Mouse (Mus musculus) CH12.LX (cell line): Measurements from ENCODE around the gene Vamp2. TPM values are rescaled to one million over a fixed set of nuclear protein-coding genes. Genes with fewer than 3 reads are reported as not detected.

Experiments
- DNase-seq: peaks from one replicate; pipeline ENCODE4 v3.0.0-alpha.2; 2013; ENCODE audit errors: extremely low read depth
- H3K27ac ChIP-seq: 2 replicates; pipeline ENCODE4 v1.5.1; 2012; ENCODE audit warnings: low read depth, mild to moderate bottlenecking, control low read depth, moderate library complexity; ENCODE audit not compliant: insufficient read depth
- H3K27me3 ChIP-seq: replicated peaks from 2 replicates; pipeline ENCODE3; 2012; ENCODE audit warnings: inconsistent platforms
- H3K36me3 ChIP-seq, 2 experiments: replicated peaks in 1 of 2; 2 replicates each; pipeline versions ENCODE3 to v1.6.1; 2012; ENCODE audit warnings: inconsistent platforms in 1 of 2, low read length in 1 of 2, mild to moderate bottlenecking in 1 of 2, mixed read lengths in 1 of 2, moderate library complexity in 1 of 2; ENCODE audit not compliant: control insufficient read depth in 1 of 2, insufficient read depth in 1 of 2
- H3K4me1 ChIP-seq, 2 experiments: 2 replicates each; pipeline ENCODE4 v1.6.1; 2012; ENCODE audit warnings: inconsistent platforms in 1 of 2, moderate library complexity in 1 of 2; ENCODE audit not compliant: insufficient read depth in 2 of 2, control insufficient read depth in 1 of 2
- H3K4me2 ChIP-seq: 2 replicates; pipeline ENCODE4 v1.6.1; 2012; ENCODE audit warnings: low read depth, mild to moderate bottlenecking, control low read depth; ENCODE audit not compliant: poor library complexity, insufficient read depth, severe bottlenecking
- H3K4me3 ChIP-seq, 3 experiments: fragments of 150-350 bp in 1 of 3; sonication (generic) in 1 of 3; replicated peaks in 1 of 3; 2 replicates each; pipeline versions ENCODE3 to v1.5.1; 2011 to 2012; ENCODE audit warnings: low read depth in 2 of 3, low read length in 2 of 3, mild to moderate bottlenecking in 2 of 3, moderate library complexity in 2 of 3, control low read depth in 1 of 3, improper control_type of control experiment in 1 of 3, inconsistent platforms in 1 of 3, mixed read lengths in 1 of 3; ENCODE audit not compliant: poor library complexity in 1 of 3
- H3K79me2 ChIP-seq: replicated peaks from 2 replicates; pipeline ENCODE4 v1.6.1; 2012; ENCODE audit warnings: mild to moderate bottlenecking, moderate library complexity; ENCODE audit not compliant: control insufficient read depth, poor library complexity, insufficient read depth, severe bottlenecking; ENCODE audit errors: extremely low read depth
- H3K9ac ChIP-seq: 2 replicates; pipeline ENCODE4 v1.6.1; 2012; ENCODE audit warnings: low read depth, mild to moderate bottlenecking, control low read depth, moderate library complexity; ENCODE audit not compliant: insufficient read depth
- H3K9me3 ChIP-seq: replicated peaks from 2 replicates; pipeline ENCODE3; 2012; ENCODE audit warnings: low read length, inconsistent platforms, mixed read lengths
- BHLHE40 ChIP-seq: IDR thresholded peaks from 2 replicates; pipeline ENCODE4 v1.6.1; 2011; ENCODE audit warnings: mild to moderate bottlenecking, low read depth, low read length, improper control_type of control experiment
- CHD1 ChIP-seq: IDR thresholded peaks from 2 replicates; pipeline ENCODE4 v1.6.1; 2012; ENCODE audit warnings: low read depth, low read length, improper control_type of control experiment, inconsistent platforms
- CHD2 ChIP-seq: IDR thresholded peaks from 2 replicates; pipeline ENCODE4 v1.6.1; 2011; ENCODE audit warnings: low read length, improper control_type of control experiment
- CTCF ChIP-seq, 2 experiments: IDR thresholded peaks in 1 of 2; conservative IDR thresholded peaks in 1 of 2; 2 replicates each; pipeline ENCODE4 v1.5.1; 2011 to 2012; ENCODE audit warnings: low read depth in 2 of 2, low read length in 2 of 2, improper control_type of control experiment in 1 of 2, inconsistent platforms in 1 of 2, mild to moderate bottlenecking in 1 of 2, moderate library complexity in 1 of 2
- E2F4 ChIP-seq: IDR thresholded peaks from 2 replicates; pipeline ENCODE4 v1.6.1; 2011; ENCODE audit warnings: low read depth, low read length, improper control_type of control experiment; ENCODE audit not compliant: insufficient replicate concordance
- ELF1 ChIP-seq: IDR thresholded peaks from 2 replicates; pipeline ENCODE4 v1.6.1; 2014; ENCODE audit warnings: low read depth, mild to moderate bottlenecking, inconsistent platforms, low read length, improper control_type of control experiment
- EP300 ChIP-seq: IDR thresholded peaks from 2 replicates; pipeline ENCODE4 v1.6.1; 2011; ENCODE audit warnings: low read length, improper control_type of control experiment
- ETS1 ChIP-seq: conservative IDR thresholded peaks from 2 replicates; pipeline ENCODE4 v1.6.1; 2012; ENCODE audit warnings: low read depth, mild to moderate bottlenecking, inconsistent platforms, low read length, improper control_type of control experiment, moderate library complexity
- GABPA ChIP-seq: IDR thresholded peaks from 2 replicates; pipeline ENCODE4 v1.6.1; 2012; ENCODE audit warnings: low read depth, low read length, improper control_type of control experiment, inconsistent platforms; ENCODE audit not compliant: insufficient replicate concordance
- HCFC1 ChIP-seq: IDR thresholded peaks from 2 replicates; pipeline ENCODE4 v1.6.1; 2012; ENCODE audit warnings: low read depth, mild to moderate bottlenecking, inconsistent platforms, low read length, improper control_type of control experiment
- IRF4 ChIP-seq: IDR thresholded peaks from 2 replicates; pipeline ENCODE4 v1.6.1; 2014; ENCODE audit warnings: low read depth, mild to moderate bottlenecking, inconsistent platforms, low read length, improper control_type of control experiment
- JUN ChIP-seq: IDR thresholded peaks from 2 replicates; pipeline ENCODE4 v1.6.1; 2011; ENCODE audit warnings: low read depth, mild to moderate bottlenecking, low read length, improper control_type of control experiment, moderate library complexity; ENCODE audit not compliant: insufficient read depth
- JUND ChIP-seq: conservative IDR thresholded peaks from 2 replicates; pipeline ENCODE4 v1.6.1; 2011; ENCODE audit warnings: low read depth, low read length, improper control_type of control experiment
- KAT2A ChIP-seq: IDR thresholded peaks from 2 replicates; pipeline ENCODE4 v1.6.1; 2012; ENCODE audit warnings: low read length, improper control_type of control experiment, inconsistent platforms; ENCODE audit not compliant: insufficient replicate concordance
- MAFK ChIP-seq: IDR thresholded peaks from 2 replicates; pipeline ENCODE4 v1.6.1; 2011; ENCODE audit warnings: low read length, improper control_type of control experiment; ENCODE audit not compliant: insufficient replicate concordance
- MAX ChIP-seq: IDR thresholded peaks from 2 replicates; pipeline ENCODE4 v1.6.1; 2011; ENCODE audit warnings: low read length, improper control_type of control experiment
- MAZ ChIP-seq: IDR thresholded peaks from 2 replicates; pipeline ENCODE4 v1.6.1; 2012; ENCODE audit warnings: low read depth, mild to moderate bottlenecking, inconsistent platforms, low read length, improper control_type of control experiment, moderate library complexity
- MEF2A ChIP-seq: IDR thresholded peaks from 2 replicates; pipeline ENCODE4 v1.6.1; 2014; ENCODE audit warnings: low read depth, mild to moderate bottlenecking, inconsistent platforms, low read length, improper control_type of control experiment, borderline replicate concordance
- MXI1 ChIP-seq: IDR thresholded peaks from 2 replicates; pipeline ENCODE4 v1.6.1; 2011; ENCODE audit warnings: mild to moderate bottlenecking, low read depth, low read length, improper control_type of control experiment
- MYC ChIP-seq: IDR thresholded peaks from 2 replicates; pipeline ENCODE4 v1.6.1; 2011; ENCODE audit warnings: low read depth, mild to moderate bottlenecking, improper control_type of control experiment, low read length
- NELFE ChIP-seq: IDR thresholded peaks from 2 replicates; pipeline ENCODE4 v1.6.1; 2011; ENCODE audit warnings: low read depth, low read length, improper control_type of control experiment
- NRF1 ChIP-seq: IDR thresholded peaks from 2 replicates; pipeline ENCODE4 v1.6.1; 2014; ENCODE audit warnings: low read depth, mild to moderate bottlenecking, inconsistent platforms, low read length, improper control_type of control experiment, moderate library complexity
- PAX5 ChIP-seq: IDR thresholded peaks from 2 replicates; pipeline ENCODE4 v1.6.1; 2012; ENCODE audit warnings: low read length, inconsistent platforms, mixed read lengths
- POLR2A ChIP-seq: IDR thresholded peaks from 2 replicates; pipeline ENCODE4 v1.6.1; 2011; ENCODE audit warnings: low read depth, mild to moderate bottlenecking, improper control_type of control experiment, low read length
- POLR2AphosphoS2 ChIP-seq: IDR thresholded peaks from 2 replicates; pipeline ENCODE4 v1.6.1; 2011; ENCODE audit warnings: low read depth, low read length, improper control_type of control experiment
- RAD21 ChIP-seq: IDR thresholded peaks from 2 replicates; pipeline ENCODE4 v1.6.1; 2011; ENCODE audit warnings: low read depth, mild to moderate bottlenecking, low read length, improper control_type of control experiment, moderate library complexity
- RCOR1 ChIP-seq: conservative IDR thresholded peaks from 2 replicates; pipeline ENCODE4 v1.6.1; 2012; ENCODE audit warnings: low read depth, mild to moderate bottlenecking, inconsistent platforms, low read length, improper control_type of control experiment
- SIN3A ChIP-seq: IDR thresholded peaks from 2 replicates; pipeline ENCODE4 v1.6.1; 2012; ENCODE audit warnings: low read length, improper control_type of control experiment, inconsistent platforms
- SMC3 ChIP-seq: IDR thresholded peaks from 2 replicates; pipeline ENCODE4 v1.6.1; 2011; ENCODE audit warnings: low read depth, low read length, improper control_type of control experiment
- TBP ChIP-seq: conservative IDR thresholded peaks from 2 replicates; pipeline ENCODE4 v1.6.1; 2011; ENCODE audit warnings: low read depth, low read length, improper control_type of control experiment
- TCF12 ChIP-seq: IDR thresholded peaks from 2 replicates; pipeline ENCODE4 v1.6.1; 2014; ENCODE audit warnings: low read depth, mild to moderate bottlenecking, inconsistent platforms, low read length, improper control_type of control experiment
- UBTF ChIP-seq: IDR thresholded peaks from 2 replicates; pipeline ENCODE4 v1.6.1; 2012; ENCODE audit warnings: low read depth, mild to moderate bottlenecking, inconsistent platforms, low read length, improper control_type of control experiment, moderate library complexity
- USF1 ChIP-seq: IDR thresholded peaks from 2 replicates; pipeline ENCODE4 v1.6.1; 2014; ENCODE audit warnings: low read depth, mild to moderate bottlenecking, inconsistent platforms, low read length, improper control_type of control experiment
- USF2 ChIP-seq: conservative IDR thresholded peaks from 2 replicates; pipeline ENCODE4 v1.6.1; 2011; ENCODE audit warnings: low read depth, low read length, improper control_type of control experiment
- ZC3H11A ChIP-seq: IDR thresholded peaks from 2 replicates; pipeline ENCODE4 v1.6.1; 2012; ENCODE audit warnings: low read depth, mild to moderate bottlenecking, inconsistent platforms, low read length, improper control_type of control experiment
- ZKSCAN1 ChIP-seq: IDR thresholded peaks from 2 replicates; pipeline ENCODE4 v1.6.1; 2012; ENCODE audit warnings: low read depth, inconsistent platforms, low read length, improper control_type of control experiment, borderline replicate concordance
- ZMIZ1 ChIP-seq: IDR thresholded peaks from 2 replicates; pipeline ENCODE4 v1.6.1; 2012; ENCODE audit warnings: low read depth, mild to moderate bottlenecking, inconsistent platforms, low read length, improper control_type of control experiment
- ZNF384 ChIP-seq: IDR thresholded peaks from 2 replicates; pipeline ENCODE4 v1.6.1; 2012; ENCODE audit warnings: low read depth, low read length, improper control_type of control experiment, inconsistent platforms
- dilution Hi-C: fragments of 300-500 bp; cut with MboI; formaldehyde crosslinking; loops from 2 replicates; pipeline ENCODE4 v1.14.3; 2020; ENCODE audit warnings: low sequenced_read_pairs; ENCODE audit not compliant: extremely low pct_unique_long_range_greater_than_20kb, extremely low pct_ligation_motif_present
- in situ Hi-C: fragments of 300-500 bp; cut with MboI; formaldehyde crosslinking; loops from 3 replicates; pipeline ENCODE4 v1.14.3; 2019; ENCODE audit warnings: low sequenced_read_pairs, low pct_ligation_motif_present, low pct_unique_long_range_greater_than_20kb, mixed read lengths
- polyA plus RNA-seq: library from polyadenylated mRNA; unstranded; fragments of >175 nt; gene quantifications from 2 replicates; pipeline ENCODE4 v1.2.1, GENCODE M21; 2012; ENCODE audit warnings: low read depth; ENCODE audit not compliant: insufficient read length
- total RNA-seq, 2 experiments: library from RNA; depleted of rRNA; stranded (reverse); fragments of 300-350 nt in 1 of 2; fragments of >200 nt in 1 of 2; gene quantifications; 2 replicates each; pipeline ENCODE4 v1.2.3; 2012 to 2014

Gene Vamp2
- total and polyA plus RNA-seq, 3 experiments = 1.3 to 26.0 (median 8.2) TPM

DNA sequence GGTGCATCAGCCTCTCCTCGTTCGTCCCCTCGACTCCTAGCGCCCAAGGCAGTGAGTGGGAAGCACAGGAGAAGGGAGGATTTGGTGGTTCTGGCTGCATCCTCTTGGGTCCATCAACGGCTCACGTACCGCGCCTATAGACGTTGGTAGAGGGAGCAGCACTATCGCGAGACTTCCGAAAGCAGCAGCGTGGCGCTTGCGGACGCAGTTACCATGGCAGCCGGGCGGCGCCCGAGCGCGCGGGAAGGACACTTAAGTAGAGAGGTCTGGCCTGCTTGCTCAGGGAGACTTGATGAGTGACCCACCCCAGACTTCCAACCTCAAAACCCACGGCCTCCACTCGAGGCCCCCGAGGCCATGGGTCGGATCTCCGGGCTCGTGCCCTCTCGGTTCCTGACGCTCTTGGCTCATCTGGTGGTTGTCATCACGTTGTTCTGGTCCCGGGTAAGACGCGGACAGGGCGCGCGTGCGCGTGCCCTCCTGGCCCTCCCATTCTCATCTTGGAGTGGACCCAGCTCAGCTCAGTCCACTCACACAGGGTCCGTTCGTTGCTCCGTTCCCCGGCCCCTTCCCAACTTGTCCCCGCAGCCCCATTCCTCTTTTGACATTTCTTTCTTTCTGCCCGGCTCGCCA is 17.6 kb upstream of the Vamp2 start, which contains the start of gene Tmem107:
Tmem107 (plus strand) TSS at position 217 of the 633 bp plus-strand sequence.
- H3K4me1 ChIP-seq = peaks cover 17 to 45% of the 10 kb centered on the region in 2 experiments
- H3K4me2 ChIP-seq = peak within 1 kb of the TSS; percentile 85
- in situ Hi-C loops (no loop called here), dilution Hi-C loops (no loop called here)
- H3K4me3 ChIP-seq = peak within 1 kb of the TSS; percentile 56 to 73 (median 72)
- DNase-seq = peak; percentile 97
- no peaks in the 10 kb centered on the region for H3K36me3 ChIP-seq
- peak within 1 kb of the TSS; percentile 59 for H3K27ac ChIP-seq
- H3K9me3 ChIP-seq = no peaks in the 10 kb centered on the region
- peaks cover 3% of the 10 kb centered on the region for H3K27me3 ChIP-seq
- H3K9ac ChIP-seq = peak within 1 kb of the TSS; percentile 88
- H3K79me2 ChIP-seq = no peaks in the 10 kb centered on the region
- TF ChIP-seq IRF4 (no peak; the same call in 1 of the 2 replicates), MAFK (no peak), SIN3A (peak; percentile 98), NRF1 (peak; percentile 89), JUND (no peak), MEF2A (no peak; the same call in none of the 2 replicates), CHD1 (no peak), MAX (peak; percentile 88), JUN (no peak), MXI1 (peak; percentile 99), HCFC1 (peak; percentile 64), BHLHE40 (peak; percentile 65), E2F4 (peak; percentile 92; the same call in 1 of the 2 replicates), SMC3 (no peak), POLR2AphosphoS2 (peak; percentile 88), USF1 (no peak), CHD2 (peak; percentile 100), CTCF (conservative IDR thresholded peaks at IDR 0.05 in 1 of 2, IDR thresholded peaks at IDR 0.05 in 1 of 2; ENCODE audit: low read depth in 2 of 2, low read length in 2 of 2) (no peak), MYC (peak; percentile 94), POLR2A (peak; percentile 97), EP300 (no peak), NELFE (peak; percentile 96), RAD21 (no peak), MAZ (no peak), ZMIZ1 (peak; percentile 83; the same call in 1 of the 2 replicates), PAX5 (no peak), RCOR1 (no peak), ELF1 (peak; percentile 8; the same call in 1 of the 2 replicates), TCF12 (peak; percentile 76), ZKSCAN1 (no peak), TBP (peak; percentile 85), GABPA (no peak), USF2 (no peak), UBTF (0 out of 2 replicates have a peak, but pooled peaks have one; percentile 0), ZC3H11A (no peak), KAT2A (no peak; the same call in 1 of the 2 replicates), ZNF384 (no peak), ETS1 (no peak; the same call in 1 of the 2 replicates)
